Mouse (Mus musculus) lung, embryonic 14.5 days (tissue): ENCODE data around the gene Pate4. TPM values are rescaled to one million over a fixed set of nuclear protein-coding genes. Genes with fewer than 3 reads are reported as not detected.

Source experiments
- ATAC-seq: fragments of 200-750 bp; cut with Nextera tagmentation; 2 replicates; pipeline ENCODE4 v1.8.0; 2017; ENCODE audit warnings: mild to moderate bottlenecking, moderate TSS enrichment, moderate library complexity; ENCODE audit not compliant: insufficient read depth
- DNase-seq: peaks from one replicate; pipeline ENCODE4 v3.0.0-alpha.2; 2015
- H3K27ac ChIP-seq: fragments of 300-500 bp; sonication (generic); 2 replicates; pipeline ENCODE4 v1.5.1; 2014; ENCODE audit warnings: low read depth, mild to moderate bottlenecking, moderate library complexity
- H3K27me3 ChIP-seq: fragments of 300-500 bp; sonication (generic); 2 replicates; pipeline ENCODE4 v1.6.1; 2014; ENCODE audit warnings: low read length, control low read depth; ENCODE audit not compliant: insufficient read depth
- H3K36me3 ChIP-seq: fragments of 300-500 bp; sonication (generic); 2 replicates; pipeline ENCODE4 v1.6.1; 2014; ENCODE audit warnings: control low read depth; ENCODE audit not compliant: insufficient read depth
- H3K4me1 ChIP-seq: fragments of 300-500 bp; sonication (generic); 2 replicates; pipeline ENCODE4 v1.6.1; 2014; ENCODE audit warnings: antibody characterized with exemption, control low read depth; ENCODE audit not compliant: insufficient read depth
- H3K4me2 ChIP-seq: fragments of 300-500 bp; sonication (generic); 2 replicates; pipeline ENCODE4 v1.6.1; 2014; ENCODE audit warnings: mild to moderate bottlenecking
- H3K4me3 ChIP-seq: fragments of 300-500 bp; sonication (generic); 2 replicates; pipeline ENCODE4 v1.5.1; 2014; ENCODE audit warnings: low read depth, low read length
- H3K9ac ChIP-seq: fragments of 300-500 bp; sonication (generic); 2 replicates; pipeline ENCODE4 v1.6.1; 2014
- H3K9me3 ChIP-seq: fragments of 300-500 bp; sonication (generic); 2 replicates; pipeline ENCODE4 v1.6.1; 2016; ENCODE audit warnings: low read depth, low read length, control low read depth
- CTCF ChIP-seq: IDR thresholded peaks from 2 replicates; pipeline ENCODE4 v1.5.1; 2016; ENCODE audit warnings: antibody characterized with exemption, low read depth
- WGBS: fragments of 180-500 bp; shearing (Covaris S2); extraction: QIAGEN DNeasy Blood & Tissue Kit; methylation state at CpG from one replicate; pipeline ENCODE4 v1.1.7; 2014; 5-methylcytosine and 5-hydroxymethylcytosine counted together
- polyA plus RNA-seq: library from polyadenylated mRNA; unstranded; fragments of >200 nt; fragmentation: Nextera tagmentation; extraction: Ambion mirVana; gene quantifications from 2 replicates; pipeline ENCODE4 v1.2.1, GENCODE M21; 2014

Gene Pate4
- polyA plus RNA-seq, 1 experiment from 2014 or later: not detected

GRCm38 (mm10) chr9:35561583-35561982 lies 50.2 kb downstream of the Pate4 start:
- H3K9me3 ChIP-seq: no peaks in the 10 kb centered on the region

DNA sequence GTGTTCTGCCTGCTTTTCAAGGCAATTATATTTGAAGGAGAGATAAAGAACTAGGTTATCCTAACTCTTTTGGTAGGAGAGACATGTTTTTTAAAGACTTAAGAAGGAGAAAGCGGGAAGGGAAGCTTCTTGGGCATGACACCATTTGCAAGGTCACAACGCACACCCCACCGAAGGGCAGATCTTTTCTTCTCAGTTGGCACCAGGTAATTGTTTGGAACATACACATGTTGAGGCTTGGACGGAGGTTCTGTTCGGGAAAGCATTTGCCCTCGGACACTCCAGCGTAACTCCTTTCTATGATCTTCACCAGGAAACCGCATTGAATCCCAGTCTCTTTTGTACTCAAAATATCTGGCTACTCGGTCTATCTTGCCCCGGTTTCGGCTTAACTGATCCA lies 50.7 kb downstream of the Pate4 start:
- peaks cover 38% of the 10 kb centered on the region for H3K36me3 ChIP-seq
- H3K4me2 ChIP-seq: no peak overlapping the region
- WGBS: 94% methylated on average over 11 of the region's 11 CpGs
- ATAC-seq (no peak), DNase-seq (no peak)
- H3K27ac ChIP-seq: no peak overlapping the region
- no peak overlapping the region for H3K4me3 ChIP-seq
- no peak for TF ChIP-seq CTCF
- H3K4me1 ChIP-seq: 0 out of 2 replicates have a peak, but pooled peaks cover 5% of the 10 kb centered on the region
- 0 out of 2 replicates have a peak, but pooled peaks cover 5% of the 10 kb centered on the region for H3K27me3 ChIP-seq
- H3K9me3 ChIP-seq: no peaks in the 10 kb centered on the region
- no peak overlapping the region for H3K9ac ChIP-seq

More at GRCm38 (mm10) chr9:35561583-35561982, 50.2 kb downstream of the Pate4 start:
- 0 out of 2 replicates have a peak, but pooled peaks cover 5% of the 10 kb centered on the region for H3K4me1 ChIP-seq
- no peak overlapping the region for H3K9ac ChIP-seq
- WGBS: 84% methylated on average over 6 of the region's 6 CpGs
- no peak overlapping the region for H3K4me2 ChIP-seq
- no peak for ATAC-seq
- H3K36me3 ChIP-seq: peaks cover 43% of the 10 kb centered on the region
- 0 out of 2 replicates have a peak, but pooled peaks cover 5% of the 10 kb centered on the region for H3K27me3 ChIP-seq
- DNase-seq: no peak
- no peak for TF ChIP-seq CTCF
- H3K4me3 ChIP-seq: no peak overlapping the region
- H3K27ac ChIP-seq: no peak overlapping the region

GRCm38 (mm10) chr9:35559009-35559890 lies 52.5 kb downstream of the Pate4 start:
- H3K4me1 ChIP-seq: 0 out of 2 replicates have a peak, but pooled peaks cover 5% of the 10 kb centered on the region
- 0 out of 2 replicates have a peak, but pooled peaks cover 5% of the 10 kb centered on the region for H3K27me3 ChIP-seq
- ATAC-seq: peak; percentile 91
- H3K27ac ChIP-seq: 0 out of 2 replicates have a peak overlapping the region, but pooled peaks have one; percentile 15
- H3K9me3 ChIP-seq: no peaks in the 10 kb centered on the region
- 2% methylated on average over 31 of the region's 31 CpGs for WGBS
- peak overlapping the region; percentile 56 for H3K9ac ChIP-seq
- DNase-seq: peak; percentile 95
- H3K4me3 ChIP-seq: peak overlapping the region; percentile 53
- peaks cover 22% of the 10 kb centered on the region for H3K36me3 ChIP-seq
- no peak for TF ChIP-seq CTCF
- peak overlapping the region; percentile 96 for H3K4me2 ChIP-seq

- Histone ChIP-seq H3K9ac (peak within 1 kb of the TSS; percentile 56), H3K4me3 (peak within 1 kb of the TSS; percentile 53), H3K4me2 (peak within 1 kb of the TSS; percentile 96), H3K27me3 (0 out of 2 replicates have a peak, but pooled peaks cover 5% of the 10 kb centered on the region), H3K9me3 (no peaks in the 10 kb centered on the region), H3K36me3 (peaks cover 19% of the 10 kb centered on the region), H3K4me1 (0 out of 2 replicates have a peak, but pooled peaks cover 5% of the 10 kb centered on the region), H3K27ac (0 out of 2 replicates have a peak within 1 kb of the TSS, but pooled peaks have one; percentile 15)
- under 1% methylated on average over 59 of the region's 59 CpGs for WGBS
- DNase-seq (peak; percentile 65), ATAC-seq (peak; percentile 72)
- TF ChIP-seq CTCF: no peak
These were observed 53.3 kb downstream of the Pate4 start, which contains the start of the genes Ddx25 and Pus3 for GRCm38 (mm10) chr9:35558257-35559008. TSS of gene Ddx25 (minus strand) at chr9:35558528. TSS of gene Pus3 (plus strand) at chr9:35558595.

Other genes with a start within 250 kb of the Pate4 start
- gene Cdon, start 190.8 kb downstream of the Pate4 start, polyA plus RNA-seq: 5.2 and 5.4 TPM in 2 replicates
- gene Gm1113, start 93.7 kb downstream of the Pate4 start, polyA plus RNA-seq: not detected in 2 replicates
- gene Ddx25, start 53.4 kb downstream of the Pate4 start, polyA plus RNA-seq: 1.9 and 2.3 TPM in 2 replicates
- gene Pus3, start 53.3 kb downstream of the Pate4 start, polyA plus RNA-seq: 20.0 and 20.8 TPM in 2 replicates
- 0.42 and 0.96 TPM in 2 replicates for gene Pate2, start 41.7 kb downstream of the Pate4 start, polyA plus RNA-seq
- gene Hyls1, start 41.5 kb downstream of the Pate4 start, polyA plus RNA-seq: 18.0 and 18.7 TPM in 2 replicates
- not detected in 2 replicates for gene Pate3, start 36.3 kb upstream of the Pate4 start, polyA plus RNA-seq
- not detected in 2 replicates for gene Pate1, start 75.4 kb upstream of the Pate4 start, polyA plus RNA-seq
- not detected in 2 replicates for gene Gm17677, start 129.1 kb upstream of the Pate4 start, polyA plus RNA-seq
- gene Gm17727, start 166.2 kb upstream of the Pate4 start, polyA plus RNA-seq: not detected in 2 replicates
- not detected in 2 replicates for gene Gm27235, start 178.2 kb upstream of the Pate4 start, polyA plus RNA-seq
- gene D730048I06Rik, start 178.2 kb upstream of the Pate4 start, polyA plus RNA-seq: not detected in 2 replicates
- not detected in 2 replicates for gene 9230110F15Rik, start 232.2 kb upstream of the Pate4 start, polyA plus RNA-seq